Mouse (Mus musculus) left cerebral cortex, postnatal 4 days (tissue): ENCODE results near the gene Olfr1424. TPM values are rescaled to one million over a fixed set of nuclear protein-coding genes. Genes with fewer than 3 reads are reported as not detected.

Experiments used
- DNase-seq: peaks from one replicate; pipeline ENCODE4 v3.0.0-alpha.2; 2022
- intact Hi-C: fragments of 180-260 bp; cut with DNase I; formaldehyde crosslinking; loops from one replicate; pipeline ENCODE4 v1.15.1; 2025
- total RNA-seq, 2 experiments: library from RNA; stranded (reverse); gene quantifications; 2 replicates each; pipeline ENCODE4 v1.2.3; 2021

Gene Olfr1424
- total RNA-seq, 2 experiments from 2014 or later: not detected

GRCm38 (mm10) chr19:12009501-12010280 is 52.8 kb downstream of the Olfr1424 start:
- peak; percentile 58 for DNase-seq
- intact Hi-C loops: loop anchor here (5.0 to 10.0 kb wide), 3 partner anchors 493 to 785 kb away; partner anchors contain the start of genes Dtx4, Gm4952, Lpxn and Zfp91

Other genes starting within 250 kb of the Olfr1424 start
- 10 to 100 TPM; 20.0 to 22.9 TPM for gene Stx3, start 243.3 kb downstream of the Olfr1424 start, total RNA-seq
- gene Olfr1417, start 223.5 kb downstream of the Olfr1424 start, total RNA-seq: not detected
- not detected for gene Olfr1418, start 201.6 kb downstream of the Olfr1424 start, total RNA-seq
- gene Olfr1419, start 187.6 kb downstream of the Olfr1424 start, total RNA-seq: not detected
- not detected for gene Olfr1420, start 176.1 kb downstream of the Olfr1424 start, total RNA-seq
- 10 to 100 TPM; 25.8 to 27.1 TPM for gene Patl1, start 150.3 kb downstream of the Olfr1424 start, total RNA-seq
- 10 to 100 TPM; 52.5 to 54.4 TPM for gene Osbp, start 96.7 kb downstream of the Olfr1424 start, total RNA-seq
- not detected for gene Olfr1423, start 21.4 kb downstream of the Olfr1424 start, total RNA-seq
- gene Olfr1425, start 15.0 kb upstream of the Olfr1424 start, total RNA-seq: not detected
- gene Olfr1426, start 29.3 kb upstream of the Olfr1424 start, total RNA-seq: not detected
- not detected for gene Olfr1427, start 40.7 kb upstream of the Olfr1424 start, total RNA-seq
- gene Olfr1428, start 53.2 kb upstream of the Olfr1424 start, total RNA-seq: not detected
- not detected for gene Olfr76, start 60.5 kb upstream of the Olfr1424 start, total RNA-seq
- gene Olfr1555-ps1, start 107.4 kb upstream of the Olfr1424 start, total RNA-seq: not detected
- not detected for gene Olfr1431, start 138.0 kb upstream of the Olfr1424 start, total RNA-seq
- gene Olfr1432, start 169.9 kb upstream of the Olfr1424 start, total RNA-seq: not detected
- gene Olfr262, start 179.0 kb upstream of the Olfr1424 start, total RNA-seq: not detected
- under 1 TPM in 1 of 2 experiments, not detected in 1; 0.18 TPM for gene Olfr235, start 198.3 kb upstream of the Olfr1424 start, total RNA-seq
- gene Olfr1434, start 217.2 kb upstream of the Olfr1424 start, total RNA-seq: not detected
- gene Olfr1436, start 236.4 kb upstream of the Olfr1424 start, total RNA-seq: not detected